Mouse (Mus musculus) liver, embryonic 14.5 days (tissue): ENCODE data around the gene Prrg4. TPM values are rescaled to one million over a fixed set of nuclear protein-coding genes. Genes with fewer than 3 reads are reported as not detected.
A peak's percentile ranks its signal among the peaks of the same experiment; 100 is the strongest.

ENCODE experiments used
- ATAC-seq: fragments of 200-750 bp; cut with Nextera tagmentation; 2 replicates; pipeline ENCODE4 v1.8.0; 2017; ENCODE audit warnings: moderate number of reproducible peaks, mild to moderate bottlenecking, moderate library complexity; ENCODE audit not compliant: insufficient read depth
- DNase-seq, 3 experiments: peaks; one replicate each; pipeline ENCODE4 v3.0.0-alpha.2; 2012 to 2013; ENCODE audit warnings: low read depth in 3 of 3, low spot score in 3 of 3
- H3K27ac ChIP-seq: fragments of 300-500 bp; sonication (generic); 2 replicates; pipeline ENCODE4 v1.5.1; 2014; ENCODE audit warnings: moderate library complexity, mild to moderate bottlenecking, control low read depth, inconsistent platforms
- H3K27me3 ChIP-seq: fragments of 300-500 bp; sonication (generic); 2 replicates; pipeline ENCODE4 v1.6.1; 2014; ENCODE audit warnings: mild to moderate bottlenecking, low read length, moderate library complexity; ENCODE audit not compliant: control insufficient read depth, insufficient read depth
- H3K36me3 ChIP-seq: fragments of 300-500 bp; sonication (generic); replicated peaks from 2 replicates; pipeline ENCODE4 v1.6.1; 2014; ENCODE audit warnings: low read depth; ENCODE audit not compliant: control insufficient read depth, insufficient read depth
- H3K4me1 ChIP-seq, 2 experiments: fragments of 200-500 bp in 1 of 2; fragments of 300-500 bp in 1 of 2; sonication (generic) in 1 of 2; replicated peaks; 2 replicates each; pipeline ENCODE4 v1.6.1; 2012 to 2014; ENCODE audit warnings: antibody characterized with exemption in 1 of 2, inconsistent platforms in 1 of 2, low read length in 1 of 2; ENCODE audit not compliant: control insufficient read depth in 2 of 2, insufficient read depth in 2 of 2
- H3K4me2 ChIP-seq: fragments of 300-500 bp; sonication (generic); 2 replicates; pipeline ENCODE4 v1.6.1; 2014; ENCODE audit warnings: low read depth, mild to moderate bottlenecking, control low read depth, moderate library complexity
- H3K4me3 ChIP-seq, 2 experiments: fragments of 200-500 bp in 1 of 2; fragments of 300-500 bp in 1 of 2; sonication (generic) in 1 of 2; 2 replicates each; pipeline ENCODE4 v1.5.1; 2012 to 2014; ENCODE audit warnings: low read depth in 2 of 2, low read length in 2 of 2, mild to moderate bottlenecking in 2 of 2, control low read depth in 1 of 2, inconsistent platforms in 1 of 2, moderate library complexity in 1 of 2; ENCODE audit not compliant: insufficient read depth in 1 of 2
- H3K9ac ChIP-seq: fragments of 300-500 bp; sonication (generic); replicated peaks from 2 replicates; pipeline ENCODE4 v1.6.1; 2014; ENCODE audit warnings: mild to moderate bottlenecking, control low read depth, moderate library complexity
- H3K9me3 ChIP-seq: fragments of 300-500 bp; sonication (generic); 2 replicates; pipeline ENCODE4 v1.6.1; 2016; ENCODE audit warnings: low read length, mixed read lengths; ENCODE audit not compliant: control insufficient read depth
- CTCF ChIP-seq: IDR thresholded peaks from 2 replicates; pipeline ENCODE4 v1.5.1; 2016; ENCODE audit warnings: antibody characterized with exemption, low read depth, control low read depth
- EP300 ChIP-seq: IDR thresholded peaks from 2 replicates; pipeline ENCODE4 v1.6.1; 2016; ENCODE audit warnings: antibody characterized with exemption, low read depth
- WGBS: fragments of 180-500 bp; shearing (Covaris S2); extraction: QIAGEN DNeasy Blood & Tissue Kit; methylation state at CpG from one replicate; pipeline ENCODE4 v1.1.7; 2014; ENCODE audit not compliant: insufficient replicate concordance; 5-methylcytosine and 5-hydroxymethylcytosine counted together
- polyA plus RNA-seq, 2 experiments: library from polyadenylated mRNA; depleted of rRNA in 1 of 2; stranded (reverse) in 1 of 2; unstranded in 1 of 2; fragments of >200 nt; fragmentation: Nextera tagmentation in 1 of 2; extraction: Ambion mirVana in 1 of 2; gene quantifications; 2 replicates each; pipeline versions ENCODE4 v1.2.1 to v1.2.3; 2012 to 2014

Prrg4 gene
- polyA plus RNA-seq, 2 experiments = 0.09 TPM; not detected in 1

- TF ChIP-seq EP300 (no peak), CTCF (no peak)
- ATAC-seq (no peak), DNase-seq (no peak)
- Histone ChIP-seq H3K36me3 (no peaks in the 10 kb centered on the region), H3K9me3 (no peaks in the 10 kb centered on the region), H3K9ac (no peak overlapping the region), H3K4me3 (peak overlapping the region in 1 of 2 experiments; percentile 58; a peak in 3 of 4 replicates), H3K4me2 (peak overlapping the region; percentile 68), H3K27ac (no peak overlapping the region), H3K4me1 (peaks cover 0 to 5% of the 10 kb centered on the region in 2 experiments; a peak in 2 of 4 replicates), H3K27me3 (peaks cover 9% of the 10 kb centered on the region)
- WGBS = 52% methylated on average over 3 of the region's 3 CpGs
These were observed 299 bp upstream of the Prrg4 start for GRCm38 (mm10) chr2:104849991-104850359.

GRCm38 (mm10) chr2:104848235-104849161 is 1.2 kb downstream of the Prrg4 start:
- H3K27me3 ChIP-seq = peaks cover 9% of the 10 kb centered on the region
- H3K9me3 ChIP-seq = no peaks in the 10 kb centered on the region
- DNase-seq = no peak
- no peaks in the 10 kb centered on the region for H3K36me3 ChIP-seq
- H3K9ac ChIP-seq = no peak overlapping the region
- peaks cover 0 to 5% of the 10 kb centered on the region in 2 experiments; a peak in 2 of 4 replicates for H3K4me1 ChIP-seq
- 11% methylated on average over 16 of the region's 16 CpGs for WGBS
- no peak for ATAC-seq
- no peak overlapping the region for H3K27ac ChIP-seq
- peak overlapping the region; percentile 4 to 49; a peak in 1 of 4 replicates for H3K4me3 ChIP-seq
- H3K4me2 ChIP-seq = peak overlapping the region; percentile 68
- TF ChIP-seq EP300 (no peak), CTCF (no peak)

- Histone ChIP-seq H3K27ac (no peak overlapping the region), H3K27me3 (peaks cover 9% of the 10 kb centered on the region), H3K9ac (no peak overlapping the region), H3K4me2 (no peak overlapping the region), H3K4me3 (no peak overlapping the region), H3K4me1 (peaks cover 0 to 5% of the 10 kb centered on the region in 2 experiments; a peak in 2 of 4 replicates), H3K36me3 (no peaks in the 10 kb centered on the region), H3K9me3 (no peaks in the 10 kb centered on the region)
- ATAC-seq = no peak
- WGBS = 30% methylated on average over 2 of the region's 2 CpGs
- no peak for TF ChIP-seq EP300
- peak; percentile 16; the same call in 1 of the 2 replicates for TF ChIP-seq CTCF
- no peak for DNase-seq
These were observed 2.0 kb downstream of the Prrg4 start for GRCm38 (mm10) chr2:104847645-104848044.

- ATAC-seq = no peak
- TF ChIP-seq CTCF (no peak), EP300 (no peak)
These were observed 2.9 kb downstream of the Prrg4 start for GRCm38 (mm10) chr2:104846638-104847414.

DNA sequence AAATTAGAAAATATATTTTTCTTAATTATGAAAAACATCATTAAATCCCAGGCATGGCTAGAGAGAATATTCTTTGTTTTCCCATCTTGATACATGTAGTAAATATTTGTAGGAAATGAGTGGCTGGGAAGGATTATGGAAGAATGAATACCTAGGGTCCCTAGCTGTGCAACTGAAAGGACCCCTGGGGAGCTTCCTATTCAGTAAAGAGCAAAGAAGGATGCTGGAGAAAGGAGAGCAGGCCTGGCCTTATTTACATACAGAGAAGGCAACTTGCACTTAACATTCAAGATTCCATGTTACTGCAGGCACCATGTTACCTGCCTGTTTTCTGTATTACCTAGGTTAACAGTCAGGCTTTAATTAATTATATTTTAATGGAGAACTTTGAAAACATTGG is 7.1 kb downstream of the Prrg4 start:
- Histone ChIP-seq H3K27ac (no peak overlapping the region), H3K36me3 (no peaks in the 10 kb centered on the region), H3K4me3 (no peak overlapping the region), H3K9ac (no peak overlapping the region), H3K27me3 (no peaks in the 10 kb centered on the region), H3K9me3 (no peaks in the 10 kb centered on the region), H3K4me2 (no peak overlapping the region), H3K4me1 (no peaks in the 10 kb centered on the region)
- no peak for DNase-seq
- no peak for TF ChIP-seq CTCF
- TF ChIP-seq EP300 = no peak
- no peak for ATAC-seq

More at GRCm38 (mm10) chr2:104846638-104847414, 2.9 kb downstream of the Prrg4 start:
- H3K9me3 ChIP-seq = no peaks in the 10 kb centered on the region
- H3K27me3 ChIP-seq = peaks cover 9% of the 10 kb centered on the region
- H3K4me1 ChIP-seq = peaks cover 0 to 5% of the 10 kb centered on the region in 2 experiments; a peak in 2 of 4 replicates
- no peak overlapping the region for H3K4me3 ChIP-seq
- no peak overlapping the region for H3K4me2 ChIP-seq
- DNase-seq = no peak
- H3K36me3 ChIP-seq = no peaks in the 10 kb centered on the region
- H3K9ac ChIP-seq = no peak overlapping the region
- WGBS = 26% methylated on average over 4 of the region's 4 CpGs
- H3K27ac ChIP-seq = no peak overlapping the region
